Mouse (Mus musculus) intestine, embryonic 14.5 days (tissue): ENCODE data around the gene Tnk1. TPM values are rescaled to one million over a fixed set of nuclear protein-coding genes. Genes with fewer than 3 reads are reported as not detected.

Experiments used
- microRNA-seq: library from miRNA; unstranded; fragments of <30 nt; microRNA quantifications from one replicate; pipeline ENCODE4, GENCODE M21; 2016
- polyA plus RNA-seq: library from polyadenylated mRNA; unstranded; fragments of >200 nt; fragmentation: Nextera tagmentation; extraction: Ambion mirVana; gene quantifications from 2 replicates; pipeline ENCODE4 v1.2.1, GENCODE M21; 2014

Gene Tnk1
- polyA plus RNA-seq, 1 experiment from 2014 or later = 12.2 TPM

Small RNA genes lying within 50 kb of the gene (microRNA-seq; reads per million reads assigned to microRNA genes)
- not detected for gene Mir6924

Other genes starting within 250 kb of the Tnk1 start
- not detected in 2 replicates for gene Shbg, start 240.8 kb downstream of the Tnk1 start, polyA plus RNA-seq
- gene Sat2, start 236.7 kb downstream of the Tnk1 start, polyA plus RNA-seq = 16.8 and 18.1 TPM in 2 replicates
- gene Fxr2, start 225.7 kb downstream of the Tnk1 start, polyA plus RNA-seq = 22.6 and 23.0 TPM in 2 replicates
- gene Sox15, start 203.4 kb downstream of the Tnk1 start, polyA plus RNA-seq = 0.35 TPM in 1 of 2 replicates, not detected in the other
- gene Mpdu1, start 196.1 kb downstream of the Tnk1 start, polyA plus RNA-seq = 32.1 and 39.3 TPM in 2 replicates
- 12.4 and 16.3 TPM in 2 replicates for gene Cd68, start 192.6 kb downstream of the Tnk1 start, polyA plus RNA-seq
- gene Eif4a1, start 186.3 kb downstream of the Tnk1 start, polyA plus RNA-seq = 645 and 692 TPM in 2 replicates
- gene Senp3, start 176.6 kb downstream of the Tnk1 start, polyA plus RNA-seq = 79.1 and 90.8 TPM in 2 replicates
- gene Tnfsf13, start 172.9 kb downstream of the Tnk1 start, polyA plus RNA-seq = 0.48 TPM in 1 of 2 replicates, not detected in the other
- gene Tnfsf12, start 162.9 kb downstream of the Tnk1 start, polyA plus RNA-seq = 8.0 and 9.4 TPM in 2 replicates
- gene Tnfsfm13, start 162.6 kb downstream of the Tnk1 start, polyA plus RNA-seq = 2.3 and 3.7 TPM in 2 replicates
- gene Polr2a, start 100.1 kb downstream of the Tnk1 start, polyA plus RNA-seq = 35.2 and 38.7 TPM in 2 replicates
- not detected in 2 replicates for gene Slc35g3, start 96.8 kb downstream of the Tnk1 start, polyA plus RNA-seq
- gene Zbtb4, start 92.8 kb downstream of the Tnk1 start, polyA plus RNA-seq = 2.8 and 3.3 TPM in 2 replicates
- gene Chrnb1, start 62.8 kb downstream of the Tnk1 start, polyA plus RNA-seq = 3.5 and 4.4 TPM in 2 replicates
- gene Fgf11, start 56.9 kb downstream of the Tnk1 start, polyA plus RNA-seq = 1.1 and 1.4 TPM in 2 replicates
- 16.1 and 22.9 TPM in 2 replicates for gene Tmem102, start 53.1 kb downstream of the Tnk1 start, polyA plus RNA-seq
- not detected in 2 replicates for gene Gm39566, start 43.4 kb downstream of the Tnk1 start, polyA plus RNA-seq
- not detected in 2 replicates for gene Spem2, start 40.3 kb downstream of the Tnk1 start, polyA plus RNA-seq
- 0.17 TPM in 1 of 2 replicates, not detected in the other for gene Spem1, start 36.5 kb downstream of the Tnk1 start, polyA plus RNA-seq
- gene Nlgn2, start 20.9 kb downstream of the Tnk1 start, polyA plus RNA-seq = 8.5 TPM in 2 replicates
- gene Tmem256, start 20.2 kb downstream of the Tnk1 start, polyA plus RNA-seq = 436 and 455 TPM in 2 replicates
- 92.1 and 94.4 TPM in 2 replicates for gene Plscr3, start 12.4 kb downstream of the Tnk1 start, polyA plus RNA-seq
- gene Tmem95, start 19.3 kb upstream of the Tnk1 start, polyA plus RNA-seq = 0.38 TPM in 1 of 2 replicates, not detected in the other
- 3.5 and 4.4 TPM in 2 replicates for gene Kctd11, start 22.7 kb upstream of the Tnk1 start, polyA plus RNA-seq
- 8.1 and 9.3 TPM in 2 replicates for gene Acap1, start 36.8 kb upstream of the Tnk1 start, polyA plus RNA-seq
- 8.8 and 10.7 TPM in 2 replicates for gene 2810408A11Rik, start 42.3 kb upstream of the Tnk1 start, polyA plus RNA-seq
- gene Neurl4, start 42.3 kb upstream of the Tnk1 start, polyA plus RNA-seq = 13.3 and 14.5 TPM in 2 replicates
- 71.2 and 72.3 TPM in 2 replicates for gene Gps2, start 55.2 kb upstream of the Tnk1 start, polyA plus RNA-seq
- gene Eif5a, start 63.2 kb upstream of the Tnk1 start, polyA plus RNA-seq = 1,854 and 1,877 TPM in 2 replicates
- gene Ybx2, start 77.1 kb upstream of the Tnk1 start, polyA plus RNA-seq = 4.6 and 4.8 TPM in 2 replicates
- gene Slc2a4, start 89.5 kb upstream of the Tnk1 start, polyA plus RNA-seq = 25.8 and 32.2 TPM in 2 replicates
- gene Cldn7, start 106.0 kb upstream of the Tnk1 start, polyA plus RNA-seq = 425 and 461 TPM in 2 replicates
- gene Ctdnep1, start 122.4 kb upstream of the Tnk1 start, polyA plus RNA-seq = 28.6 and 29.3 TPM in 2 replicates
- gene Elp5, start 123.8 kb upstream of the Tnk1 start, polyA plus RNA-seq = 104 and 119 TPM in 2 replicates
- gene Gabarap, start 132.4 kb upstream of the Tnk1 start, polyA plus RNA-seq = 481 and 495 TPM in 2 replicates
- 37.6 and 43.9 TPM in 2 replicates for gene Phf23, start 137.0 kb upstream of the Tnk1 start, polyA plus RNA-seq
- gene Dvl2, start 141.9 kb upstream of the Tnk1 start, polyA plus RNA-seq = 32.0 and 32.6 TPM in 2 replicates
- 72.8 and 73.8 TPM in 2 replicates for gene Acadvl, start 156.7 kb upstream of the Tnk1 start, polyA plus RNA-seq
- gene Dlg4, start 158.2 kb upstream of the Tnk1 start, polyA plus RNA-seq = 7.7 and 8.6 TPM in 2 replicates
- gene Asgr1, start 195.4 kb upstream of the Tnk1 start, polyA plus RNA-seq = 0.26 TPM in 1 of 2 replicates, not detected in the other
- gene Asgr2, start 233.9 kb upstream of the Tnk1 start, polyA plus RNA-seq = 0.46 TPM in 1 of 2 replicates, not detected in the other